Mouse (Mus musculus) kidney, postnatal 0 days (tissue): Measurements from ENCODE around the gene Bcl2l12. TPM values are rescaled to one million over a fixed set of nuclear protein-coding genes. Genes with fewer than 3 reads are reported as not detected.

Experiments used
- ATAC-seq: fragments of 200-750 bp; cut with Nextera tagmentation; replicated peaks from 2 replicates; pipeline ENCODE4 v1.8.0; 2017; ENCODE audit warnings: low read depth, moderate number of reproducible peaks, moderate TSS enrichment, moderate library complexity; ENCODE audit not compliant: low FRiP score
- DNase-seq: peaks from one replicate; pipeline ENCODE4 v3.0.0-alpha.2; 2016; ENCODE audit warnings: low spot score
- H3K27ac ChIP-seq: fragments of 300-500 bp; sonication (generic); 2 replicates; pipeline ENCODE4 v1.5.1; 2014; ENCODE audit warnings: mild to moderate bottlenecking
- H3K27me3 ChIP-seq: fragments of 300-500 bp; sonication (generic); 2 replicates; pipeline ENCODE4 v1.6.1; 2014; ENCODE audit warnings: low read length, mixed read lengths; ENCODE audit not compliant: insufficient read depth
- H3K36me3 ChIP-seq: fragments of 300-500 bp; sonication (generic); 2 replicates; pipeline ENCODE4 v1.6.1; 2014; ENCODE audit warnings: low read length, mixed read lengths; ENCODE audit not compliant: insufficient read depth
- H3K4me1 ChIP-seq: fragments of 300-500 bp; sonication (generic); replicated peaks from 2 replicates; pipeline ENCODE4 v1.6.1; 2014; ENCODE audit warnings: antibody characterized with exemption, low read length, mixed read lengths; ENCODE audit not compliant: insufficient read depth
- H3K4me2 ChIP-seq: fragments of 300-500 bp; sonication (generic); 2 replicates; pipeline ENCODE4 v1.6.1; 2014; ENCODE audit warnings: mild to moderate bottlenecking, low read length, moderate library complexity, mixed read lengths
- H3K4me3 ChIP-seq: fragments of 300-500 bp; sonication (generic); replicated peaks from 2 replicates; pipeline ENCODE4 v1.5.1; 2014; ENCODE audit warnings: low read depth, low read length
- H3K9ac ChIP-seq: fragments of 300-500 bp; sonication (generic); 2 replicates; pipeline ENCODE4 v1.6.1; 2014; ENCODE audit warnings: low read depth, low read length
- H3K9me3 ChIP-seq: fragments of 300-500 bp; sonication (generic); replicated peaks from 2 replicates; pipeline ENCODE4 v1.6.1; 2016; ENCODE audit warnings: low read length, inconsistent platforms, mixed read lengths
- CTCF ChIP-seq: IDR thresholded peaks from 2 replicates; pipeline ENCODE4 v1.5.1; 2016; ENCODE audit warnings: antibody characterized with exemption, low read depth, mild to moderate bottlenecking, moderate library complexity
- WGBS: fragments of 180-500 bp; shearing (Covaris S2); extraction: QIAGEN DNeasy Blood & Tissue Kit; methylation state at CpG from one replicate; pipeline ENCODE4 v1.1.7; 2014; 5-methylcytosine and 5-hydroxymethylcytosine counted together
- polyA plus RNA-seq: library from polyadenylated mRNA; unstranded; fragments of >200 nt; fragmentation: Nextera tagmentation; extraction: Ambion mirVana; gene quantifications from 2 replicates; pipeline ENCODE4 v1.2.1, GENCODE M21; 2015

Gene Bcl2l12
- polyA plus RNA-seq, 1 experiment from 2014 or later, result 42.8 TPM

- DNase-seq (peak; percentile 71), ATAC-seq (no peak; the same call in 1 of the 2 replicates)
- no peaks in the 10 kb centered on the region for H3K27me3 ChIP-seq
- peak overlapping the region; percentile 5; the same call in 1 of the 2 replicates for H3K27ac ChIP-seq
- H3K9ac ChIP-seq, result no peak overlapping the region
- 66% methylated on average over 7 of the region's 7 CpGs for WGBS
- H3K4me2 ChIP-seq, result no peak overlapping the region
- H3K4me3 ChIP-seq, result no peak overlapping the region
- no peaks in the 10 kb centered on the region for H3K9me3 ChIP-seq
- H3K4me1 ChIP-seq, result no peaks in the 10 kb centered on the region
- peak; percentile 79 for TF ChIP-seq CTCF
- H3K36me3 ChIP-seq, result peaks cover 85% of the 10 kb centered on the region
Measured at GRCm38 (mm10) chr7:45037720-45038361, 39.3 kb upstream of the Bcl2l12 start.

- no peaks in the 10 kb centered on the region for H3K9me3 ChIP-seq
- no peak overlapping the region for H3K4me3 ChIP-seq
- H3K27ac ChIP-seq, result no peak overlapping the region
- H3K9ac ChIP-seq, result no peak overlapping the region
- peaks cover 85% of the 10 kb centered on the region for H3K36me3 ChIP-seq
- no peak overlapping the region for H3K4me2 ChIP-seq
- no peak for TF ChIP-seq CTCF
- H3K4me1 ChIP-seq, result no peaks in the 10 kb centered on the region
- H3K27me3 ChIP-seq, result no peaks in the 10 kb centered on the region
- DNase-seq, result no peak
- 77% methylated on average over 11 of the region's 11 CpGs for WGBS
- no peak for ATAC-seq
Measured at GRCm38 (mm10) chr7:45036702-45037101, 38.2 kb upstream of the Bcl2l12 start.

GRCm38 (mm10) chr7:45035631-45036030 is 37.1 kb upstream of the Bcl2l12 start:
- H3K4me3 ChIP-seq, result no peak overlapping the region

GRCm38 (mm10) chr7:45033722-45034359 is 35.3 kb upstream of the Bcl2l12 start:
- WGBS, result 95% methylated on average over 19 of the region's 19 CpGs
- Histone ChIP-seq H3K27ac (no peak overlapping the region), H3K4me1 (no peaks in the 10 kb centered on the region), H3K9me3 (no peaks in the 10 kb centered on the region), H3K4me3 (no peak overlapping the region), H3K27me3 (no peaks in the 10 kb centered on the region), H3K36me3 (peaks cover 89% of the 10 kb centered on the region), H3K9ac (no peak overlapping the region), H3K4me2 (no peak overlapping the region)
- ATAC-seq, result no peak
- DNase-seq, result no peak
- no peak; the same call in 1 of the 2 replicates for TF ChIP-seq CTCF

More at GRCm38 (mm10) chr7:45035631-45036030, 37.1 kb upstream of the Bcl2l12 start:
- H3K9me3 ChIP-seq, result no peaks in the 10 kb centered on the region
- H3K36me3 ChIP-seq, result peaks cover 85% of the 10 kb centered on the region
- no peaks in the 10 kb centered on the region for H3K4me1 ChIP-seq
- 86% methylated on average over 3 of the region's 3 CpGs for WGBS
- ATAC-seq (no peak), DNase-seq (no peak)
- no peak overlapping the region for H3K4me2 ChIP-seq
- no peaks in the 10 kb centered on the region for H3K27me3 ChIP-seq
- H3K9ac ChIP-seq, result no peak overlapping the region
- no peak for TF ChIP-seq CTCF
- no peak overlapping the region for H3K27ac ChIP-seq

GRCm38 (mm10) chr7:45030857-45031256 is 32.3 kb upstream of the Bcl2l12 start:
- 94% methylated on average over 8 of the region's 8 CpGs for WGBS
- TF ChIP-seq CTCF, result no peak
- Histone ChIP-seq H3K9ac (no peak overlapping the region), H3K36me3 (peaks cover 86% of the 10 kb centered on the region), H3K4me3 (no peak overlapping the region), H3K4me1 (no peaks in the 10 kb centered on the region), H3K27me3 (no peaks in the 10 kb centered on the region), H3K4me2 (no peak overlapping the region), H3K9me3 (no peaks in the 10 kb centered on the region), H3K27ac (no peak overlapping the region)
- ATAC-seq (no peak), DNase-seq (no peak)

- 92% methylated on average over 6 of the region's 6 CpGs for WGBS
- no peak overlapping the region for H3K4me3 ChIP-seq
- no peaks in the 10 kb centered on the region for H3K27me3 ChIP-seq
- H3K4me2 ChIP-seq, result no peak overlapping the region
- no peaks in the 10 kb centered on the region for H3K9me3 ChIP-seq
- no peak for TF ChIP-seq CTCF
- DNase-seq (no peak), ATAC-seq (no peak)
- H3K27ac ChIP-seq, result no peak overlapping the region
- H3K4me1 ChIP-seq, result no peaks in the 10 kb centered on the region
- H3K36me3 ChIP-seq, result peaks cover 79% of the 10 kb centered on the region
- H3K9ac ChIP-seq, result no peak overlapping the region
Measured at GRCm38 (mm10) chr7:45029995-45030394, 31.5 kb upstream of the Bcl2l12 start.
